Mouse (Mus musculus) spleen, embryonic (tissue): Measurements from ENCODE around the gene Bglap.
"Not testable (repeated sequence)": the region's sequence is repeated elsewhere in the genome, so short reads cannot be mapped to it uniquely, and the experiment has no call there.

Source experiments
- CTCF ChIA-PET: fragments of 350-600 bp; sonication (Branson Sonifier 250); formaldehyde crosslinking; loops from one replicate; lab custom pipeline; 2022; lab: Charles Lee

Bglap gene

GRCm38 (mm10) chr3:88395742-88396141 lies 11.5 kb upstream of the Bglap start:
- CTCF ChIA-PET, result no interaction called here

GRCm38 (mm10) chr3:88395288-88395687 lies 11.0 kb upstream of the Bglap start:
- CTCF ChIA-PET, result interaction anchor here (0.6 kb wide), 1 partner anchor 254 kb away, joined by 3 read pairs; no protein-coding TSS in a partner anchor

- CTCF ChIA-PET, result no interaction called here
Observed at GRCm38 (mm10) chr3:88393776-88394375, 9.6 kb upstream of the Bglap start.

GRCm38 (mm10) chr3:88382383-88382782 lies 1.9 kb downstream of the Bglap start:
- CTCF ChIA-PET, result not testable (repeated sequence)

GRCm38 (mm10) chr3:88381389-88382315 lies 2.6 kb downstream of the Bglap start:
- CTCF ChIA-PET, result interaction anchor here (0.6 kb wide), 1 partner anchor 44 kb away, joined by 3 read pairs; no protein-coding TSS in a partner anchor

- CTCF ChIA-PET, result not testable (repeated sequence)
Observed at GRCm38 (mm10) chr3:88378599-88378998, 5.7 kb downstream of the Bglap start, which contains the start of gene Bglap2. Gene Bglap2, minus strand, starts transcription at chr3:88378699.

GRCm38 (mm10) chr3:88376644-88377043 lies 7.6 kb downstream of the Bglap start:
- CTCF ChIA-PET, result not testable (repeated sequence)

- CTCF ChIA-PET, result not testable (repeated sequence)
Observed at GRCm38 (mm10) chr3:88375750-88376626, 8.3 kb downstream of the Bglap start.

- CTCF ChIA-PET, result not testable (repeated sequence)
Observed at GRCm38 (mm10) chr3:88372643-88373042, 11.6 kb downstream of the Bglap start, which contains the start of gene Bglap3. Gene Bglap3, minus strand, starts transcription at chr3:88372743.

- CTCF ChIA-PET, result not testable (repeated sequence)
Observed at GRCm38 (mm10) chr3:88368511-88368910, 15.8 kb downstream of the Bglap start.

GRCm38 (mm10) chr3:88367517-88367916 lies 16.7 kb downstream of the Bglap start:
- CTCF ChIA-PET, result not testable (repeated sequence)

GRCm38 (mm10) chr3:88366830-88367428 lies 17.3 kb downstream of the Bglap start:
- CTCF ChIA-PET, result not testable (repeated sequence)

GRCm38 (mm10) chr3:88365705-88366361 lies 18.4 kb downstream of the Bglap start:
- CTCF ChIA-PET, result no interaction called here

- CTCF ChIA-PET, result no interaction called here
Observed at GRCm38 (mm10) chr3:88364337-88364736, 19.9 kb downstream of the Bglap start, which contains the start of gene Paqr6. Gene Paqr6, plus strand, starts transcription at chr3:88364584.

- CTCF ChIA-PET, result no interaction called here
Observed at GRCm38 (mm10) chr3:88363700-88364099, 20.6 kb downstream of the Bglap start.

GRCm38 (mm10) chr3:88361612-88362313 lies 22.5 kb downstream of the Bglap start:
- CTCF ChIA-PET, result no interaction called here

GRCm38 (mm10) chr3:88361096-88361495 lies 23.2 kb downstream of the Bglap start:
- CTCF ChIA-PET, result no interaction called here

- CTCF ChIA-PET, result no interaction called here
Observed at GRCm38 (mm10) chr3:88359989-88360388, 24.3 kb downstream of the Bglap start.

- CTCF ChIA-PET, result no interaction called here
Observed at GRCm38 (mm10) chr3:88359584-88359983, 24.7 kb downstream of the Bglap start.
